Mouse (Mus musculus) kidney, postnatal 4 days (tissue): ENCODE results near the gene Wdsub1.

Experiments
- DNase-seq, 2 experiments: peaks; one replicate each; pipeline ENCODE4 v3.0.0; 2021; ENCODE audit warnings: mixed read lengths in 2 of 2

Wdsub1 gene

DNA sequence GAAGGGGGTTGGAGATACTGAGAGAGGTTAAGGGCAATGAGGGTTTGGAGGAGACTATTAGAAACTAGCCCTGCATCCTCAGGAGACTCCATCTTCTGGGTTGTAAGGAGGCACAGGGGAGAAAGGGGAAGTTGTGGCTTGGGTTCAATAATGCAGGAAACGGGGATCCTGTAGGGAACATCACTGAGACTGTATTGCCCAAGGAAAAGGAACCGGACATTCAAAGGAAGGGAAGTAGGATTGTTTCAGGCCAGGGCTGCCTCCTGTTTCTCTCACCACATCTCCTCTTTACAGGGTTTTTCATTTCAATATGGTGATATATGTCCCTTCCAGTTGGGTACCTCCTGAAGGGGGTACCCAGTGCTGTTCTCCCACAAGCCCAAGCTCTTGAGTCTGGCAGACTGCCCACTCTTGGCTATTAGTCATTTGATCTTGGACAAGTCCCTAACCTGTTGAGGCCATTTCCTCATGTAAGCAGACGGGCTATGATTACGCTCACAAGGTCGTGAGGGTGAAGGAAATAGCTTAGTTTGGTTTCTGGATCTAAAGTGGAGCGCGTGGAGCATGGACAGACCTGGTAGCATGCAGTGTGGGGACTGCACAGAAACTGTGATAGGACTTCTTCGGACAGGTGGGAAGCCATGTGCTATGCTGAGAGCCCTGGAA, 79.5 kb downstream of the Wdsub1 start:
- DNase-seq, result peak in 1 of 2 experiments; percentile 35
